Comparison of ENCODE assay signal across 11 mouse cellular contexts in the genomic region with DNA sequence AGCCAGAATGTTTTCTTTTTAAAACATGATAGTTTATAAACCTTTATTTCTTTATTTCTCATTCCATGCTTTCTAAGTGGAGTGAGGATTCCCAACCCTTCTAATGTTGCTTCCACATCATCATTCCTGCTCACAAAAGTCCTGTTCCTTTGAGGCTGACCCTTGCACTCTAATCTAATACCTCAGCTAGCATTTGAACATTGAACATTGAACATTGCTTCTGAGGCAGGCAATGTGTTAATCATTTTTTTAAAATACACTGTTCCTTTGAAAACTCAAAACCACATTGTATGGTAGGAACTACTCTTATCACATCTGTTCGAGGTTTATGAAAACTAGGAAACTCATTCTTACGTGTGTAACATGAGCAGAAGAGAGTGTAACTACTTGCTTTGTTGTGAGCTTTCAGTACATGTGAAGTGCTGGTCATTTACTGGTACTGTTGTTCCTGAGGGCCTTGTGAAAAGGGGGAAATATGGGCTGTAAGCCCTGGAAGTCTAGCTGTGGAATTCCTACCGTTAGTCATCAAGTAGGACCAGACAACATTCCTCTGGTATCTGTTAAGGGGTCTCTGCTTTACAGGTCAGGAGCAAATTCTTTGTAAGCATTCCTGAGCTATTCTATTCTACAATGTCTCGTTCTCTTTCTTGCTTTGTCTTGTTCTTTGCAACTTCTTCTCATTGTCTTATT. TPM values are rescaled to one million over a fixed set of nuclear protein-coding genes. Genes with fewer than 3 reads are reported as not detected.
DNase-seq lines count a peak whose midpoint lies in the region; ATAC-seq and TF ChIP-seq lines count a peak whose summit lies in the region.
"Had no signal": no experiment of that assay in that cellular context is flagged by ENCODE, and none has a peak within 500 bp of the region (broad histone marks: within the 10 kb centered on the region; RNA-seq: fewer than 3 reads in every experiment).

No protein-coding gene starts in this region.

- no peak overlapping the region for H3K9ac ChIP-seq in heart, embryonic 16.5 days (ENCODE audit: low read length)
- no peak overlapping the region for H3K9ac ChIP-seq in intestine, postnatal 0 days (ENCODE audit: low read depth, low read length)
- H3K9ac ChIP-seq: neural tube, embryonic 15.5 days had no signal

- H3K27ac ChIP-seq in heart, embryonic 16.5 days (ENCODE audit: low read length), result peak overlapping the region; percentile 51; the same call in 1 of the 2 replicates
- H3K27ac ChIP-seq in intestine, postnatal 0 days (ENCODE audit: low read depth, low read length), result peak overlapping the region; percentile 72
- H3K27ac ChIP-seq in forebrain, embryonic 10.5 days, result no peak overlapping the region
- H3K27ac ChIP-seq: neural tube, embryonic 15.5 days had no signal

- H3K27me3 ChIP-seq in heart, embryonic 16.5 days (ENCODE audit: control insufficient read depth, insufficient read depth, low read length), result no peaks in the 10 kb centered on the region
- no peaks in the 10 kb centered on the region for H3K27me3 ChIP-seq in intestine, postnatal 0 days (replicated peaks; ENCODE audit: control insufficient read depth, insufficient read depth, low read length)
- no peaks in the 10 kb centered on the region for H3K27me3 ChIP-seq in forebrain, embryonic 10.5 days (ENCODE audit: poor library complexity, severe bottlenecking)
- H3K27me3 ChIP-seq: neural tube, embryonic 15.5 days had no signal

- H3K4me2 ChIP-seq in heart, embryonic 16.5 days (ENCODE audit: low read depth, low read length), result no peak overlapping the region
- no peak overlapping the region for H3K4me2 ChIP-seq in intestine, postnatal 0 days (replicated peaks; ENCODE audit: low read depth)
- H3K4me2 ChIP-seq: neural tube, embryonic 15.5 days had no signal

- DNase-seq in heart, postnatal 36 days, result no peak
- peak; percentile 7 for DNase-seq in thymus, postnatal 0 days (ENCODE audit: low spot score)
- no peak for DNase-seq in thymus, postnatal 4 days
- no peak for DNase-seq in cerebellum, adult 18-20 months
- DNase-seq in gastrocnemius, postnatal 4 days (ENCODE audit: low spot score in 2 of 2), result no peak
- DNase-seq in forebrain, embryonic 10.5 days (ENCODE audit: extremely low spot score, low spot score), result no peak
- DNase-seq: midbrain, embryonic 14.5 days had no signal

- 27% methylated on average over 4 of the region's 4 CpGs for WGBS in heart, embryonic 16.5 days
- WGBS in intestine, postnatal 0 days, result 38% methylated on average over 4 of the region's 4 CpGs
- 80% methylated on average over 4 of the region's 4 CpGs for WGBS in forebrain, embryonic 10.5 days

- intact Hi-C loops in heart, postnatal 36 days (cut with DNase I), result no loop called here

- H3K4me3 ChIP-seq in heart, embryonic 16.5 days (ENCODE audit: low read length), result no peak overlapping the region
- H3K4me3 ChIP-seq in intestine, postnatal 0 days (ENCODE audit: low read depth, low read length), result no peak overlapping the region
- H3K4me3 ChIP-seq in forebrain, embryonic 10.5 days, result no peak overlapping the region
- H3K4me3 ChIP-seq: neural tube, embryonic 15.5 days had no signal

- no peak for ATAC-seq in heart, embryonic 16.5 days (replicated peaks; ENCODE audit: extremely low read depth, insufficient read depth, low FRiP score)
- peak; percentile 88 for ATAC-seq in intestine, postnatal 0 days
- ATAC-seq: forebrain, embryonic 14.5 days had no signal

- H3K4me1 ChIP-seq in heart, embryonic 16.5 days (ENCODE audit: control insufficient read depth, insufficient read depth, low read length), result peaks cover 11% of the 10 kb centered on the region
- peaks cover 4% of the 10 kb centered on the region; the same call in 1 of the 2 replicates for H3K4me1 ChIP-seq in intestine, postnatal 0 days (replicated peaks; ENCODE audit: control insufficient read depth, insufficient read depth, low read length)
- H3K4me1 ChIP-seq in forebrain, embryonic 10.5 days, result no peaks in the 10 kb centered on the region
- H3K4me1 ChIP-seq: neural tube, embryonic 15.5 days had no signal

- no peaks in the 10 kb centered on the region for H3K36me3 ChIP-seq in heart, embryonic 16.5 days (ENCODE audit: control insufficient read depth, insufficient read depth)
- no peaks in the 10 kb centered on the region for H3K36me3 ChIP-seq in intestine, postnatal 0 days (ENCODE audit: control insufficient read depth, insufficient read depth)
- H3K36me3 ChIP-seq in forebrain, embryonic 10.5 days (replicated peaks), result no peaks in the 10 kb centered on the region
- H3K36me3 ChIP-seq: neural tube, embryonic 15.5 days had no signal

- no peak for TF ChIP-seq CTCF in intestine, postnatal 0 days (IDR thresholded peaks at IDR 0.05; ENCODE audit: low read depth)

- H3K9me3 ChIP-seq in heart, embryonic 16.5 days (replicated peaks; ENCODE audit: control insufficient read depth, low read length), result no peaks in the 10 kb centered on the region
- no peaks in the 10 kb centered on the region for H3K9me3 ChIP-seq in intestine, postnatal 0 days (ENCODE audit: control insufficient read depth)
- no peaks in the 10 kb centered on the region for H3K9me3 ChIP-seq in forebrain, embryonic 10.5 days
- H3K9me3 ChIP-seq: neural tube, embryonic 15.5 days had no signal

RNA-seq across cellular contexts. Expression of a gene that starts 42.0 kb away (rescaled TPM):
- 4.6 and 5.8 TPM in 2 replicates for polyA plus RNA-seq in heart, embryonic 16.5 days (2015; fragmentation: Nextera tagmentation; extraction: Ambion mirVana)
- 10 to 100 TPM; 40.7 to 42.2 TPM for total RNA-seq in heart, postnatal 36 days (2021)
- polyA plus RNA-seq in thymus, postnatal 0 days (2015; fragmentation: Nextera tagmentation; extraction: Ambion mirVana), result 18.6 and 21.5 TPM in 2 replicates
- polyA plus RNA-seq in intestine, postnatal 0 days (2015; fragmentation: Nextera tagmentation; extraction: Ambion mirVana), result 29.9 and 33.0 TPM in 2 replicates
- total RNA-seq in gastrocnemius, postnatal 4 days (2021), result 10 to 100 TPM; 23.4 to 25.8 TPM
- polyA plus RNA-seq in forebrain, embryonic 10.5 days (2016; fragmentation: Nextera tagmentation; extraction: Ambion mirVana), result 0.74 and 1.1 TPM in 2 replicates
